Mouse (Mus musculus) stomach, postnatal 0 days (tissue): ENCODE data around the gene Cox18.

ENCODE experiments used
- CTCF ChIP-seq: IDR thresholded peaks from 2 replicates; pipeline ENCODE4 v1.5.1; 2016; ENCODE audit warnings: antibody characterized with exemption, low read depth, mild to moderate bottlenecking, moderate library complexity
- EP300 ChIP-seq: optimal IDR thresholded peaks from 2 replicates; pipeline ENCODE3; 2016; ENCODE audit warnings: antibody characterized with exemption

DNA sequence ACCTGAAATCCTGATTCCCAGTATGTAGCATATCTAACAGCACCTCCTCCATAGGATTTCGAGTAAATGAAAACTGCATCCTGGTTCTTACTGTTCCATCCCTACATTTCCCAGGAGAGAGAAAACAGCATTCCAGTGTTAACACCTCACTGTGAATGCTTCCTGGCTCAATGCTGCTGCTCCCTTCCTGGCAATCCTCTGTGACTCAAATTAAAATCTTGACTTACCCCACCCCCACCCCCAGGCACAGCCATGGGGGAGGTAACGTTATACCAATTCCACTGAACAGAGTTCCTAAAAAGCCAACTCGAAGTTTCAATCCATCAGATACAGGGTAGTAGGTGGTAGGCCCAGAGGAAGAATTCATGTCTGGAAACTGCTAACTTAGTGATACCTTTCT, 864 bp downstream of the Cox18 start:
- TF ChIP-seq CTCF: no peak
- no peak for TF ChIP-seq EP300
